Mouse (Mus musculus) inflammation-experienced regulatory T-cells (primary cell): Measurements from ENCODE around the gene Slc25a33. TPM values are rescaled to one million over a fixed set of nuclear protein-coding genes. Genes with fewer than 3 reads are reported as not detected.

Experiments
- polyA plus RNA-seq, 2 experiments: library from polyadenylated mRNA; unstranded; fragments of 100-300 nt; shearing (Covaris generic); gene quantifications; one replicate each; pipeline ENCODE4 v1.2.1; 2017

Slc25a33 gene
- 10 to 100 TPM in 1 of 2 experiments, 1 to 10 TPM in 1; 7.9 to 10.9 TPM for polyA plus RNA-seq

DNA sequence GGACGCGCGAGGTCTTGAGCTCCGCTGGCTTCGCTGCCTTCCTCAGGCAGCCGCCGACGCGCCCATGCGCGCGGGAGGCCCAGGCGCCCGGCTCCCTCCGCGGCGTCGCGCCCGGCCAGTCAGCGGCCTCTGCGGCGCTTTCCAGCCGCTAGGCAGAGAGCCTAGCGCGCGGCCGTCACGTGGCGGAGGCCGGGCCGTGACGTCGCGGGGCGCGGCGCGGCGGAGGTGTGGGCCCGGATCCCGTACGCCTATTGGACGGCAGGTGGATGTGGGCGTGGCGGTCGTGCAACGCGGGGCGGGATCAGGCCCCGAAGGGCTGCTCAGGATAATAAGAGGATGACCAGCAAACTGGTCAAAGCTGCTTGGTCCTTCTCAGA lies at the start of gene Slc25a33:
Slc25a33 (minus strand) TSS at position 184 of the 377 bp plus-strand sequence.

DNA sequence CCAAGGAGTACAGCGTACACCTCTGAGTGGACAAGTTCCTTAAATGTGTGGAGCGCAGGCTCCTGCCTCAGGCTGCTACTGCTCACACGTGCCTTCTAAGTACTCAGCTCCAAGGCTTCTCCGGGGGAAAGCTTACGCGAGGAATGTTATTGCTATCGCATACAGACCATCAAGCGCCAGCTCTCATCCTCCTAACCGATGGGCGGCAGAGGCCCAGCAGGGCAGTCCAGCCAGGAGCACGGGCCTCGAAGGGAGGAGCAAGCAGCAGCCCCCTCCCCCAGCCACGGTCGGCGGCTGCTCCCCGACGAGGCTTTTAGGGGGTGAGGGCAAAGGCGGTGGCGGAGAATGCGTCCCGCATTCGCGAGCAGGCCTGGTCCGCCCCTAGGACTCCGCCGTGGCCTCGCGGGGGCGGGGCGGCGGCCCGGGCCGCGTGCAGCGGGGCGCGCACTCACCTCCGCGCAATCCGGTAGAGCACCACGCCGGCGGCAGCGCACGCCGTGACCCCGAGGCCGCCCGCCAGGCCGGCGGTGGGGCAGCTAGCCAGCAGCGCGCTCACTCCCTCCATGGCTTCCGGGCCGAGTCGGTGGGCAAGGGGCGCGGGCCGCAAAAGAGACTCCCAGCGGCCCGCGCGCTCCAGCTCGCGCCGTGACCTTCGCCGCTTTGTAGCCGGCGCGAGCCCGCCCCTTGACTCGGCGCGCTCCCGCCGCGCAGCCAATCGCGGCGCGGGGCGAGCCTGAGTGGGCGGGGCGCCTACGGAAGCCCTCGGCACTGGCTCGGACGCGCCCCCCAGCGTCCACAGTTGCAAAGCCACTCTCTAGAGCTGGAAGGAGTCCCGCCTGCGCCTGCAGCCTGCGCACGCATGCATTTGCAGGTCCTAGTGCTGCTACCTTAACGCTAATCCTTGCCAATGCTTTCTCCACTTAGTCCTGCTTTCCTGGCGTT lies 36.4 kb downstream of the Slc25a33 start, which contains the start of gene Tmem201:
Tmem201 (minus strand) TSS at position 662 of the 942 bp plus-strand sequence.

DNA sequence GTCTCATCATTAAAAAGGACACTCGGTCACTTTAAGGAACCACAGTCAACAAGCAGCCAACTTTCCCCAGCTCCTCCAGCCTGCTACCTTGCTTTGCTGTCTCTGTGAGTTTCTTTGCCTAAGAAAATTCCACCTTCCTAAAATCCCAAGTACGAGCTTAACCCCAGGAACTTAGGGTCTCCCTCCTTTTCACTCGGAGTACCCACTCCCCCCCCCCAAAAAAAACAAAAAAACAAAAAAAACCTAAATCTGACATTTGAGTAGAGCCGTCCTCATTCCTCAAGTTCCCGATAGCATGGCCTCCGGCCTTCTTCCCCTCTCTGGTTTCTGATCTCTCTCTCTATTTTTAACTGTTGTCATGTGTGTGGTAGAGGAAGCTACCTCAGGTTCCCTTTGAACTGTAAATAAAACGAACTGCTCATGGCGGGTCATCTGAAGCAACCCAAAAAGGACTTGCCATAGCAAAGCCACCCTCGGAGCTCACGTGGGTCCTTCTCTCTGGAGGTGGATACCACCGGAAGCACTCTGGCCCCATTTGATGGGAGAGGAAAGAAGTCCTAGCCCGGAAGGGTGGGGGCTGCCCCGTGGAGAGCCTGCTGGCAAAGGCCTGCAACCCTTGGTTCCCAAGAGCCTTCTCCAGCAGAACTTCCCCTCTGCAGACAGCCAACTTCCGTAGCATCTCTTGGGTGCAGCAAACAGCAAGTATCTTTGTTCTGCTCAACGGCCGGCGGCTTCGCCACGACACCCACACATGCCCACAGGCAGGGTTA lies 71.7 kb downstream of the Slc25a33 start, which contains the start of gene Pik3cd:
Pik3cd (minus strand) TSS at position 362 of the 770 bp plus-strand sequence.

Other genes starting within 250 kb of the Slc25a33 start
- gene Clstn1, start 187.8 kb downstream of the Slc25a33 start, polyA plus RNA-seq = 10 to 100 TPM; 18.0 to 40.2 TPM
- gene Pik3cd, start 71.7 kb downstream of the Slc25a33 start, polyA plus RNA-seq = 100 to 1,000 TPM; 228 to 339 TPM
- gene Tmem201, start 36.2 kb downstream of the Slc25a33 start, polyA plus RNA-seq = 10 to 100 TPM; 20.0 to 28.8 TPM
- 10 to 100 TPM; 12.8 to 20.5 TPM for gene Spsb1, start 180.8 kb upstream of the Slc25a33 start, polyA plus RNA-seq
- gene H6pd, start 234.7 kb upstream of the Slc25a33 start, polyA plus RNA-seq = 10 to 100 TPM; 11.1 to 19.6 TPM